Mouse (Mus musculus) thymus, postnatal 14 days (tissue): ENCODE measurements around the gene Tmprss11c.
A peak's percentile ranks its signal among the peaks of the same experiment; 100 is the strongest.
"Not testable (repeated sequence)": the region's sequence is repeated elsewhere in the genome, so short reads cannot be mapped to it uniquely, and the experiment has no call there.

Experiments
- DNase-seq: peaks from one replicate; pipeline ENCODE4 v3.0.0; 2021

Tmprss11c gene

GRCm38 (mm10) chr5:86289208-86289607 is at the start of gene Tmprss11c:
TSS of gene Tmprss11c (minus strand) at chr5:86289308.
- no peak for DNase-seq

GRCm38 (mm10) chr5:86318018-86318956 is 29.2 kb upstream of the Tmprss11c start:
- not testable (repeated sequence) for DNase-seq

GRCm38 (mm10) chr5:86306116-86306515 is 17.0 kb upstream of the Tmprss11c start:
- no peak for DNase-seq

GRCm38 (mm10) chr5:86303877-86304276 is 14.8 kb upstream of the Tmprss11c start:
- DNase-seq, result no peak

GRCm38 (mm10) chr5:86246559-86246958 is 42.5 kb downstream of the Tmprss11c start:
- DNase-seq, result no peak

- no peak for DNase-seq
These were observed 44.2 kb downstream of the Tmprss11c start for GRCm38 (mm10) chr5:86244880-86245279.

GRCm38 (mm10) chr5:86244275-86244674 is 44.8 kb downstream of the Tmprss11c start:
- no peak for DNase-seq

GRCm38 (mm10) chr5:86227156-86227853 is 61.8 kb downstream of the Tmprss11c start:
- no peak for DNase-seq

- no peak for DNase-seq
These were observed 91.3 kb downstream of the Tmprss11c start, which contains the start of gene Gnrhr for GRCm38 (mm10) chr5:86197801-86198200. TSS of gene Gnrhr (minus strand) at chr5:86197901.

- DNase-seq, result no peak
These were observed 97.8 kb downstream of the Tmprss11c start for GRCm38 (mm10) chr5:86191356-86191755.

- peak; percentile 46 for DNase-seq
These were observed 98.3 kb downstream of the Tmprss11c start for GRCm38 (mm10) chr5:86190770-86191169.

- no peak for DNase-seq
These were observed 98.8 kb downstream of the Tmprss11c start for GRCm38 (mm10) chr5:86190290-86190689.

- no peak for DNase-seq
These were observed 101.7 kb downstream of the Tmprss11c start for GRCm38 (mm10) chr5:86187441-86187840.
